Mouse (Mus musculus) liver, postnatal 0 days (tissue): ENCODE results near the gene Myo1b.

Experiments
- CTCF ChIP-seq: sonication (generic); IDR thresholded peaks from 2 replicates; pipeline ENCODE4 v1.5.1; 2016; ENCODE audit warnings: antibody characterized with exemption, low read depth
- EP300 ChIP-seq: IDR thresholded peaks from 2 replicates; pipeline ENCODE4 v1.6.1; 2016; ENCODE audit warnings: antibody characterized with exemption, low read depth, mild to moderate bottlenecking

DNA sequence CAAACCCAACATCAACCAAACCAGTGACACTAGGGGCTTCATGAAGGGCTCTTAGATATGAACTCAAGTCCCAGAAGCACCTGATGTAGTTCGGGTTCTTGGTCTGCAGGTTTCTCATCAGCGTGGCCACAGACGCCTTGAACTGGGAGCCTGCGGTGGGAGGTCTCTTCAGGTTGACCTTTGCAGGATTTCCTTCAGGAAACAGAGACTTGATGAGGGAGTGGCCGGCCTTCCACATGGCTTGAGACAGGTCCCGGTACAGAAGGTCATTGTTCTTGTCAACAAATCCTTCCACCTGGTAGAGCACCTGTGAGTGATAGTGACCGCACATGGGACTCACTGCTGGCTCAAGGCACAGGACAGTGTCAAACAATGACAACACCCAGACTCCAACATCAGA lies 137.6 kb downstream of the Myo1b start:
- TF ChIP-seq CTCF = no peak
- TF ChIP-seq EP300 = no peak
